Mouse (Mus musculus) cerebellum, adult 2 months (tissue): ENCODE measurements around the gene Higd2a. TPM values are rescaled to one million over a fixed set of nuclear protein-coding genes. Genes with fewer than 3 reads are reported as not detected.

ENCODE experiments used
- DNase-seq, 2 experiments: peaks; one replicate each; pipeline ENCODE4 v3.0.0; 2021
- H3K27ac ChIP-seq: fragments of 200-500 bp; 2 replicates; pipeline ENCODE4 v1.5.1; 2012; ENCODE audit warnings: low read length, control low read depth, inconsistent platforms; ENCODE audit not compliant: insufficient read depth
- H3K27me3 ChIP-seq: fragments of 200-500 bp; 2 replicates; pipeline ENCODE4 v1.6.1; 2012; ENCODE audit warnings: inconsistent platforms, mild to moderate bottlenecking, low read length, moderate library complexity; ENCODE audit not compliant: control insufficient read depth, insufficient read depth
- H3K4me1 ChIP-seq: fragments of 200-500 bp; 2 replicates; pipeline ENCODE4 v1.6.1; 2011; ENCODE audit warnings: low read length; ENCODE audit not compliant: control insufficient read depth, insufficient read depth
- H3K4me3 ChIP-seq: fragments of 200-500 bp; replicated peaks from 2 replicates; pipeline ENCODE3; 2011; ENCODE audit warnings: mild to moderate bottlenecking, low read depth, low read length, control low read depth; ENCODE audit not compliant: insufficient read depth
- CTCF ChIP-seq: fragments of 200-500 bp; IDR thresholded peaks from 2 replicates; pipeline ENCODE4 v1.5.1; 2011; ENCODE audit warnings: low read depth, mild to moderate bottlenecking, control low read depth, low read length, moderate library complexity, borderline replicate concordance; ENCODE audit not compliant: insufficient read depth
- POLR2A ChIP-seq: fragments of 200-500 bp; IDR thresholded peaks from 2 replicates; pipeline ENCODE4 v1.6.1; 2011; ENCODE audit warnings: low read length, control low read depth, borderline replicate concordance; ENCODE audit not compliant: insufficient read depth
- WGBS: fragments of 180-500 bp; shearing (Covaris S2); methylation state at CpG from one replicate; pipeline ENCODE4 v1.1.7; 2018; 5-methylcytosine and 5-hydroxymethylcytosine counted together
- polyA plus RNA-seq: library from polyadenylated mRNA; depleted of rRNA; stranded (reverse); fragments of >200 nt; gene quantifications from 2 replicates; pipeline ENCODE4 v1.2.3, GENCODE M21; 2012

Higd2a gene
- polyA plus RNA-seq, 1 experiment: 306 TPM

GRCm38 (mm10) chr13:54585831-54586230, 4.2 kb upstream of the Higd2a start:
- WGBS: 87% methylated on average over 11 of the region's 11 CpGs
- Histone ChIP-seq H3K27me3 (no peaks in the 10 kb centered on the region), H3K27ac (no peak overlapping the region), H3K4me3 (no peak overlapping the region), H3K4me1 (peaks cover 2% of the 10 kb centered on the region; the same call in 1 of the 2 replicates)
- TF ChIP-seq POLR2A: no peak
- no peak for DNase-seq

- WGBS: 2% methylated on average over 24 of the region's 24 CpGs
- no peak for DNase-seq
Measured at GRCm38 (mm10) chr13:54589414-54589995, 502 bp upstream of the Higd2a start.

GRCm38 (mm10) chr13:54591776-54592356, 1.9 kb downstream of the Higd2a start:
- H3K4me3 ChIP-seq: no peak overlapping the region
- DNase-seq: no peak
- whole genome bisulfite sequencing: 82% methylated on average over 8 of the region's 8 CpGs
- TF ChIP-seq POLR2A: peak; percentile 24; the same call in 1 of the 2 replicates
- no peak for TF ChIP-seq CTCF
- peaks cover 5% of the 10 kb centered on the region for H3K4me1 ChIP-seq
- no peak overlapping the region for H3K27ac ChIP-seq
- H3K27me3 ChIP-seq: no peaks in the 10 kb centered on the region

More at GRCm38 (mm10) chr13:54589414-54589995, 502 bp upstream of the Higd2a start:
- Histone ChIP-seq H3K4me1 (peaks cover 5% of the 10 kb centered on the region), H3K27me3 (no peaks in the 10 kb centered on the region), H3K27ac (no peak overlapping the region), H3K4me3 (peak overlapping the region; percentile 70)
- TF ChIP-seq POLR2A: no peak
- TF ChIP-seq CTCF: no peak

- no peak for DNase-seq
- Histone ChIP-seq H3K4me3 (no peak overlapping the region), H3K27me3 (no peaks in the 10 kb centered on the region), H3K4me1 (peaks cover 14% of the 10 kb centered on the region), H3K27ac (no peak overlapping the region)
- no peak for TF ChIP-seq POLR2A
- TF ChIP-seq CTCF: no peak
- 79% methylated on average over 11 of the region's 11 CpGs for WGBS
Measured at GRCm38 (mm10) chr13:54593617-54594016, 3.6 kb downstream of the Higd2a start.

- TF ChIP-seq POLR2A (no peak), CTCF (no peak)
- no peak overlapping the region for H3K27ac ChIP-seq
- H3K4me1 ChIP-seq: peaks cover 21% of the 10 kb centered on the region
- WGBS: 55% methylated on average over 8 of the region's 8 CpGs
- H3K4me3 ChIP-seq: no peak overlapping the region
- no peaks in the 10 kb centered on the region for H3K27me3 ChIP-seq
- no peak for DNase-seq
Measured at GRCm38 (mm10) chr13:54596107-54596690, 6.2 kb downstream of the Higd2a start.

GRCm38 (mm10) chr13:54596870-54597269, 6.9 kb downstream of the Higd2a start:
- Histone ChIP-seq H3K27ac (no peak overlapping the region), H3K27me3 (no peaks in the 10 kb centered on the region), H3K4me1 (peaks cover 18% of the 10 kb centered on the region), H3K4me3 (no peak overlapping the region)
- 54% methylated on average over 5 of the region's 5 CpGs for WGBS
- no peak for DNase-seq
- TF ChIP-seq CTCF (no peak), POLR2A (no peak)

- Histone ChIP-seq H3K27me3 (no peaks in the 10 kb centered on the region), H3K4me1 (peaks cover 20% of the 10 kb centered on the region), H3K4me3 (no peak overlapping the region), H3K27ac (0 out of 2 replicates have a peak overlapping the region, but pooled peaks have one; percentile 26)
- 16% methylated on average over 12 of the region's 12 CpGs for WGBS
- TF ChIP-seq CTCF: no peak
- no peak for TF ChIP-seq POLR2A
- peak; percentile 51 to 59 for DNase-seq
Measured at GRCm38 (mm10) chr13:54598622-54599143, 8.7 kb downstream of the Higd2a start.

- no peak overlapping the region for H3K27ac ChIP-seq
- no peak overlapping the region for H3K4me3 ChIP-seq
- 38% methylated on average over 3 of the region's 3 CpGs for WGBS
- no peaks in the 10 kb centered on the region for H3K27me3 ChIP-seq
- no peak for TF ChIP-seq CTCF
- TF ChIP-seq POLR2A: no peak
- DNase-seq: no peak
- H3K4me1 ChIP-seq: peaks cover 38% of the 10 kb centered on the region
Measured at GRCm38 (mm10) chr13:54602639-54603111, 12.7 kb downstream of the Higd2a start.
